Mouse (Mus musculus) testis, postnatal 14 days (tissue): ENCODE data around the gene Etv6.
A peak's percentile ranks its signal among the peaks of the same experiment; 100 is the strongest.

Source experiments
- DNase-seq: peaks from one replicate; pipeline ENCODE4 v3.0.0; 2021; ENCODE audit warnings: low spot score

Gene Etv6

GRCm38 (mm10) chr6:134141616-134142165 lies 106.2 kb downstream of the Etv6 start:
- DNase-seq: no peak

GRCm38 (mm10) chr6:134142700-134143099 lies 107.2 kb downstream of the Etv6 start:
- DNase-seq: no peak

GRCm38 (mm10) chr6:134143649-134144097 lies 108.2 kb downstream of the Etv6 start:
- no peak for DNase-seq

GRCm38 (mm10) chr6:134144231-134145130 lies 109.0 kb downstream of the Etv6 start:
- no peak for DNase-seq

- peak; percentile 27 for DNase-seq
Observed at GRCm38 (mm10) chr6:134147596-134148442, 112.3 kb downstream of the Etv6 start.

GRCm38 (mm10) chr6:134148443-134148942 lies 113.0 kb downstream of the Etv6 start:
- DNase-seq: no peak

- no peak for DNase-seq
Observed at GRCm38 (mm10) chr6:134149606-134150005, 114.1 kb downstream of the Etv6 start.

GRCm38 (mm10) chr6:134151022-134151680 lies 115.7 kb downstream of the Etv6 start:
- no peak for DNase-seq

- no peak for DNase-seq
Observed at GRCm38 (mm10) chr6:134151853-134152505, 116.5 kb downstream of the Etv6 start.

GRCm38 (mm10) chr6:134152539-134152938 lies 117.0 kb downstream of the Etv6 start:
- no peak for DNase-seq

GRCm38 (mm10) chr6:134154746-134155145 lies 119.2 kb downstream of the Etv6 start:
- DNase-seq: no peak

- DNase-seq: no peak
Observed at GRCm38 (mm10) chr6:134155900-134156623, 120.6 kb downstream of the Etv6 start.

GRCm38 (mm10) chr6:134157533-134158115 lies 122.1 kb downstream of the Etv6 start:
- no peak for DNase-seq

GRCm38 (mm10) chr6:134158201-134158600 lies 122.7 kb downstream of the Etv6 start:
- no peak for DNase-seq

- DNase-seq: no peak
Observed at GRCm38 (mm10) chr6:134159672-134160071, 124.2 kb downstream of the Etv6 start.

- no peak for DNase-seq
Observed at GRCm38 (mm10) chr6:134161040-134161439, 125.5 kb downstream of the Etv6 start.

- DNase-seq: no peak
Observed at GRCm38 (mm10) chr6:134163346-134163745, 127.8 kb downstream of the Etv6 start.

- DNase-seq: no peak
Observed at GRCm38 (mm10) chr6:134164356-134164755, 128.9 kb downstream of the Etv6 start.

GRCm38 (mm10) chr6:134165012-134165411 lies 129.5 kb downstream of the Etv6 start:
- DNase-seq: no peak

- DNase-seq: no peak
Observed at GRCm38 (mm10) chr6:134167963-134168362, 132.5 kb downstream of the Etv6 start.
